Mouse (Mus musculus): Measurements from ENCODE around the gene Magi2. TPM values are rescaled to one million over a fixed set of nuclear protein-coding genes. Genes with fewer than 3 reads are reported as not detected.

The Magi2 gene
- total RNA-seq, 2 experiments from 2014 or later: 2.2 to 2.4 TPM

GRCm38 (mm10) chr5:20062011-20062410, 835.2 kb downstream of the Magi2 start:
- DNase-seq: no peak

GRCm38 (mm10) chr5:20065081-20065480, 838.2 kb downstream of the Magi2 start:
- intact Hi-C loops (cut with DNase I): no loop called here
- no peak for DNase-seq

More at GRCm38 (mm10) chr5:20062011-20062410, 835.2 kb downstream of the Magi2 start:
- intact Hi-C loops (cut with DNase I): no loop called here

- no peak for DNase-seq
- intact Hi-C loops (cut with DNase I): no loop called here
These were observed 841.7 kb downstream of the Magi2 start for GRCm38 (mm10) chr5:20068496-20068895.

DNA sequence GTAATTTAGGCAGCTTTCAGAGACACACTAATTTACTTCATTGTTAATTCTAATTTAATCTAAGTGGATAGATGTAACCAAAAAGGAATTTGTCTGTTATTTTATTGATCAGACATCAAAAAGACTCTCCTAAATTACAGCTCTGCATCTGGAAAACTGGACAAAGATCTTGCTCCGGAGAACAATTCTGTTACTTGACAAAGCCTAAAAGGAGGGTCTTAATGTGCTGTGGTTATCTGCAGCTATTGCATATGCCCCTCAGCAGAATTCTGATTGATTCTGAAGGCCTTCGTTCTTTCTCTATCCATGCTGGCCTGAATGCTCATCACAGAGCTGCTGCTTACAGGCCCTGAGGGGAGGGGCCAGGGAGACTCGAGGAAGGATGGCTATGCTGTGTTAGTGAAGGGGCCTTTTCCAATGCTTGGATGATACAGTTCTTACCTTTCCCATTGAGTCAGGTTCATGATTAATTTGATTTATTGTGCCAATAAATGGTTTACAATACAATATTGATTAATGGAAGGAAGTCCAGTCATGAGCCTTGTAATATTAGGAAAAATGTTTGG, 842.2 kb downstream of the Magi2 start:
- intact Hi-C loops (cut with DNase I): no loop called here
- DNase-seq: no peak

- intact Hi-C loops (cut with DNase I): no loop called here
- no peak for DNase-seq
These were observed 847.3 kb downstream of the Magi2 start for GRCm38 (mm10) chr5:20074101-20074500.

DNA sequence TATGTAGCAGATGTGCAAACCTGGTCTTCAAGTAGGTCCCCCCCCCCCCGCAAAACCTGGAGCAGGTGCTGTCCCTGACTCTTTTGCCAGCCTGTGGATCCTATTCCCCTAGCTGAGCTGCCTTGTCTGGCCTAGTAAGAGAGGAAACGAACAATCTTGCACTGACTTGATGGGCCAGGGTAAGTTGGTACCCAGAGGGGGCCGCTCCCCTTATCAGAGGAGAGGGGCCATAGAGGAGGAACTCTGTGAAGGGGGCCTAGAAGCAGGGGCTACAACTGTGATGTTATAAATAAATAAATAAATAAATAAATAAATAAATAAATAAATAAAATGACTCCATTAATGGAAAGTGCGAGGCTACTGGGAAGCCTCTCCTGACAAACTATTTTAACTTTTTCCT, 848.0 kb downstream of the Magi2 start:
- DNase-seq: no peak
- intact Hi-C loops (cut with DNase I): no loop called here

GRCm38 (mm10) chr5:20078931-20079330, 852.1 kb downstream of the Magi2 start:
- intact Hi-C loops (cut with DNase I): no loop called here
- DNase-seq: no peak

GRCm38 (mm10) chr5:20080605-20081309, 853.9 kb downstream of the Magi2 start:
- intact Hi-C loops (cut with DNase I): no loop called here
- no peak for DNase-seq

DNA sequence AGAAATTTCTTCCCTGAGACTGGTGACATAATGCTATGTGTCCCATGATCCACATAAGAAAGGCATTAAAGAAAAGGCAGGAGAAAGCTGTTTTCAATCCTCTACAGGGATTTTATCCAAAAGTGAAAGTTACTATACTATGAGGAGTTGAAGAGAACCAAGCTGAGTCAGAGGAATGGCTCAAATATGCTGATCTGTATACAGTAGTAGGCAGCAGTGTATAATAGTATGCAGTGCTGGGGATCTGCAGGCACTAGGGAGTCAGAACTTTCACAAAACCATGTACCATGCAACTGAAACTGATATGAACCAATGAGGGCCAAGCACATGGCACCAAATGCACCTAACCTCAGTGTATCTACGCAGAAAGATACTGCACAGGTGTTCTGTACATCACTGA, 855.5 kb downstream of the Magi2 start:
- intact Hi-C loops (cut with DNase I): no loop called here
- DNase-seq: no peak

DNA sequence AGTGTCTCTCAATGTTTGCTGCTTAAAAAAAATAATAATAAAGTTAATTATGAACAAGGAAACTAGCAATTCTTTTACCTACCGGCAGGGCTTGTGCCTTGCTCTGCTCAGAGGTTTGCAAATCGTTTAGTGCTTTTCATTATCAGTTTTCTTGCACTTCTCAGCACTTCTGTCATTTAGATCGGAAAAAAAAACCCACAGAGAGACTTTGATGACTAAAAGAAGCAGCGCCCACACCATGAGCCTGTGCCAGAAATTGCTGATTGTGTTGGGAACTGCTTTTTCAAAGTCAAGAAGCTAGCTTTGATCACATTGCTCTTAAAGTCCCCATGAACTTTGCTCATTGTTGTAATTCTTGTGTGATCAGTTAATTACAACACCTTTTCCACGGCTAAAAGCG, 860.2 kb downstream of the Magi2 start:
- intact Hi-C loops (cut with DNase I): no loop called here

DNA sequence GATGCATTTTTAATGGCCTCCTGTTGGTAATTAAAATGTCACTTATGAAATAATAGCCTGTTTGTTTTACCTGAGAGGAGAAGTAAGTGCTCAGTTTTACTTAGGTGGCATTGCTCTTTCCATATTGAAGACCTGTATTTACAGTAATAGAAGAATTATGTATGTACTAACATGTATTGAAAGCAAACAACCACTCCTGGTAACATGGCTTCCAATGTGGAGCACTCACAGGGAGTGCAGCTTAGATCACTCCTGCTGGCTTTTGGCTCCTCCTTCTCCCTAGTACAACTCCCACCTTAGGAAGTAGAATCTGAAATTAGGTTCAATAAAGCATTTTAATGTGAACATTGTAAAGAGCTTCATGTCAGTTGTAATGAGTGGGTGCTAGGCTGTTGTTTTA, 877.0 kb downstream of the Magi2 start:
- no peak for DNase-seq
- intact Hi-C loops (cut with DNase I): no loop called here

More for the DNA sequence above, 860.2 kb downstream of the Magi2 start:
- DNase-seq: no peak

DNA sequence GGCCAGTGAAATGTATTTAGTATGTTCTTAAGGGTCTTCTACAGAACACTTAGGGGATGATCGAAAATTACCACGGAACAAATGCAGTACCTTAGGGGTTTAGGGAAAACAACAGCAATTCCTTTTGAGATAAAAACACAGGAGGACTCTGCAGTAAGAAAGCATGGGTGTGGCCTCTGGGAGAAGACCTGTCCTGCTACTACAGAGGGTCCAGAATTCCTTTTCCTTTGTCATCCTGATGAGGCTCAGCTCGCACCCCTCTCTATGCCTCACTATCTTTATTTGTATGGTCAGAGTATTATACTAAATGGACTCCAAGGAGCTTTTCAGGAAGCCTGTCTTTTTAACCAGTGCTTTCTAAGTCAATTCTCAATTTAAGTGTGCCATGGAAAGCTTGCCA, 877.7 kb downstream of the Magi2 start:
- no peak for DNase-seq
- intact Hi-C loops (cut with DNase I): no loop called here

DNA sequence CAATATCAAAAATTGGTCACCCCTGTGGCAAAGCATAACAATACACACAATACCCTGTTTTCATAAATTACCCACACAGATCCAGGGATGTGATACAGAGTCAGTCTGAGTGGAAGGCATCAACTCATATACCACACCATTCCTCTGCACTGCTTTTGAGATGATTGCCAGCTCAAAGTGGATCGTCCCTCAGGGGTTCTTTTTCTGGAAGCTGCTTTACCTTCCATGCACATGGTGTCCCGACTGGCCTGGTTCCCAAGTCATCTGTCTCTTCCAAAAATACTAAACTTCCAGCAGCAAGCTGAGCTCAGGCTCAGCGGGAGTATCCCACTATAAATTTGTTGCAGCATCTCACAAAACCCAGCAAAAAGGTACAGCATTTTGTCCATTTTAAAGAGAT, 882.7 kb downstream of the Magi2 start:
- intact Hi-C loops (cut with DNase I): no loop called here

DNA sequence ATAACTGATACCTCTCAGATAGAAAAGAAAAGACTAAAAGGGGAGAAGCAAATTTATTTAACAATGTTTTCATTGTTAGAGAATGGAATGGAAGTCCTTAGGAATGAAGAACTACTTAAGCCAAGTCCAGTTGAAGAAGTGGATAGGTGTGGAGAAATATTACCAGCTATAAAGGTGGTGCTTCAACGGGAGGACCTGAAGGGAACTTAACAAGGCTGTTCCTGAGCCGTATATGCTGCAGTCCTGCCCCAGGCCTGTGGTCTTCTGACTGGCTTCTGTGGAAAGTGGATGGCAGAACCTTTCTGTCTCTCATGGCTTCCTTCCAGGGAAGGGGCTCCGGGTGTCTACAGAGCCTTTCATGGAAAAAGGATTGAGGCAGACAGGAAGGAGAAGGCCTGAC, 890.3 kb downstream of the Magi2 start:
- no peak for DNase-seq
- intact Hi-C loops (cut with DNase I): no loop called here

More for the DNA sequence above, 882.7 kb downstream of the Magi2 start:
- no peak for DNase-seq

DNA sequence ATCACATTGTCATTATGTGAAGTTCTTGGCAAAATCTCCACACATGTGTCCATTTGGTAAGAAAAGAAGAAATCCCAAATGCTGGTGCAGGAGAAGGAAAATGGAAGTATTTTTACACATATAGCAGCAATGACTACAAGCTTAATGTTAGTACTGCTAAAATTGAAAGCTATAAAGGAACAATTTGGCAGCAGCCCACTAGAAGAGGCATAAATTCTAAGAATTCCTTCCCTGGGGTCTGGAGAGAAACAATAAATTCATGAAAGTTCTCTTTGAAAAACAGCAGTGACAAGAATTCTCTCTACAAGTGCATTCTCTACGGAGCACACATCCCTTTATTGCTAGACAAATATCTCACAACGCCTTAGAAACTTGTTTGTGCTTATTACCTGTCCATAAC, 913.4 kb downstream of the Magi2 start:
- no peak for DNase-seq
- intact Hi-C loops (cut with DNase I): no loop called here

DNA sequence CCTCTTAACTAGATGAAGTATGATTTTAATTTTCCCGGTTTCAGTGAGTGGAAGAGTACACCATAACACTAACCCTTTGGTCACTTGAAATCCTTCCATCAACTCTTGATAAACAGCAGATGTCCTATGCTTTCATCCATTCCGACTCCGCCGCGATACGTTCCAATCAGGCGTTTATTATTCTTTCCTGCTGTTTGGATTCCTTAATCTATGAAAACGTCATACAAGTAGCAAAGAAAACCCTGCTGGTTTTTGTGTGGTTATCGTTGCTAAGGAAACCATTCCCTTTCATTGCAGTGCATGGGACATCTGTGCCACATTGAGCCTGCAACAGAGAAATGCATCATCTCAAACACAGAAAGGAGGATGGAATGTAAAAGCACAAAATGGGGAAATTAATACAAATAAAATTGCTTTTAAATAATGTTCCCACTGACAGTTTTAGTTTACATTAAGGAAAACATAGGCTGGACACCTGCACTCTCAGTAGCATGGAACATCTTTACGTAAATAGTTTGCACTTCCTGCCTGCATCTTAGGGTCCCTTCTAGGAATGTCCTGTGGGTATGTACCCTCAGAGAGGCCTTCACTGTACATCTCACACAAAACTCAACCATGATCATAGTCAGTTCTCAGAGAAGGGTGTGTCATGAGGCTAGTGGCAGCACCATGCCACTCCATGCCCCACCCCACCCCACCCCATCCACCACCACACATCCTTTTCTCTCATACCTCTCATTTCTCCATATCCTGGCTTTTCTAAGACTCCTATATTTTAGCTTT, 914.0 kb downstream of the Magi2 start:
- DNase-seq: no peak
- intact Hi-C loops (cut with DNase I): no loop called here

GRCm38 (mm10) chr5:20153359-20154125, 926.7 kb downstream of the Magi2 start:
- intact Hi-C loops (cut with DNase I): no loop called here
- DNase-seq: peak in 1 of 2 experiments; percentile 2

DNA sequence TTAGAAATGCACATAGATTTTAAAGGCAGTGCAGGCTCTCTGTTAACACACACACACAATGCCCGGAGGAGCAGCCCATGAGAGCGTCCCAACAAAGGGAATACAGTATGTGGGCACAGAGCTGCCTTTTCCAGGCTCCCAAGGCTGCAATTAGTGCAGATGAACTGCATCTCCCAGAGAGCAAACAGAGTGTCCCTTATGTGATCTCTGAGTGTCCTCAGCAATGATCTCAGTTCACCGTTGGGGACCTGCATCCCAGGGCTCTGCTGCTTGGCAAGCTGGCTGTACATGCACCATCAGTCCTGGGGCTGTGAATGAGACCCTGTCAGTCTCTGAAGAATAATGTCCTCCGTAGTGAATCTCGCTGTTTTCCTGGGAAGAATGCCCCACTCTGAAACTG, 969.9 kb downstream of the Magi2 start:
- intact Hi-C loops (cut with DNase I): no loop called here
- DNase-seq: no peak

DNA sequence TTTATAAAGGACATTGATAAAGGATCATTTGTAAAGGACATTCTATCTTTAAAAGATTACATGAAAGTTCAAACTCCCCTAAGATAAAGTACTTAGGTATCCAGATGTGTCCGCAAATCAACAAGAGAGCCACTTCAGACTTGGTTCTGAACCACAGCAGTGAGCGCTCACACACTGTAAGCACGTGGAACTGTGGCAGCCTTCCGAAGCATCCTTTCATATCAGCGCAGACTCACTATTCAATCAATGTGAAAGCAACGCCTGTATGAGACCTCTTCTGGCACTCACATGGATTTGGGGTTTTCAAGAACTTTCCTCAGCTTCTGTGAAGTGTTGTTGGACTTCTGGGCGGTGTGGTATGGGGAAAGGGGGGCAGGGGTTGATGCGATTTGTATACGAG, 970.6 kb downstream of the Magi2 start:
- intact Hi-C loops (cut with DNase I): no loop called here
- no peak for DNase-seq

DNA sequence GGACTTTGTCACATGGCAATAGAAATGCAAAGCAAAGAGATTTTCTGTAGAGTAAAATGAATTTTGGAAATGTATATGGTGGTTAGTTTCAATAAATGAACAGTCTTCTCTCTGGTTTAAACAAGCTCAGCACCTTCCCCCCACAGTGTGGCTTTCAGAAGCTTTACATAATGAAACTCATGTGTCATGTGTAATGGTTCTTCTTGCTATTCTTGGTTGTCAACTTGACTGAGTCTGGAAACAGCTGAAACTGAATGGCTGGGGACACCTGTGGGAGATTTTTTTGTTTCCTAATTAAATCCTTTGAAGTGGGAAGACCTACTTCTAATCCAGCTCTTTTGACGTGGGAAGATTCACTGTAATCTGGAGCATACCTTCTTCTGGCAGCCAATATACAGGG, 974.5 kb downstream of the Magi2 start:
- intact Hi-C loops (cut with DNase I): no loop called here
- DNase-seq: no peak

GRCm38 (mm10) chr5:20208110-20208509, 981.3 kb downstream of the Magi2 start:
- intact Hi-C loops (cut with DNase I): no loop called here
- DNase-seq: no peak

Measured in heart, postnatal 10 days (tissue).